Mouse (Mus musculus): ENCODE data around the gene Ptgr1. TPM values are rescaled to one million over a fixed set of nuclear protein-coding genes. Genes with fewer than 3 reads are reported as not detected.

The Ptgr1 gene
- 2.5 and 10.8 TPM in 2 replicates for total RNA-seq (2017)

GRCm38 (mm10) chr4:58986540-58987190, at the start of gene Ptgr1:
Ptgr1 (minus strand) TSS chr4:58987119.
- peak; percentile 18 to 40; a peak in 1 of 4 replicates for ATAC-seq (replicated peaks in 1 of 2; ENCODE audit: insufficient read depth in 1 of 2, low FRiP score in 2 of 2, low TSS enrichment in 1 of 2, low read depth in 1 of 2, poor library complexity in 2 of 2, severe bottlenecking in 2 of 2)

- ATAC-seq (replicated peaks in 1 of 2; ENCODE audit: insufficient read depth in 1 of 2, low FRiP score in 2 of 2, low TSS enrichment in 1 of 2, low read depth in 1 of 2, poor library complexity in 2 of 2, severe bottlenecking in 2 of 2), result no peak
These were observed 48.9 kb upstream of the Ptgr1 start for GRCm38 (mm10) chr4:59035786-59036350.

GRCm38 (mm10) chr4:59034918-59035785, 48.2 kb upstream of the Ptgr1 start, which contains the start of gene Gng10:
Gng10 (plus strand) TSS chr4:59035088.
- ATAC-seq (replicated peaks in 1 of 2; ENCODE audit: insufficient read depth in 1 of 2, low FRiP score in 2 of 2, low TSS enrichment in 1 of 2, low read depth in 1 of 2, poor library complexity in 2 of 2, severe bottlenecking in 2 of 2), result peak; percentile 23 to 66; a peak in 3 of 4 replicates

GRCm38 (mm10) chr4:59034325-59034917, 47.5 kb upstream of the Ptgr1 start:
- ATAC-seq (replicated peaks in 1 of 2; ENCODE audit: insufficient read depth in 1 of 2, low FRiP score in 2 of 2, low TSS enrichment in 1 of 2, low read depth in 1 of 2, poor library complexity in 2 of 2, severe bottlenecking in 2 of 2), result no peak

GRCm38 (mm10) chr4:59016922-59017321, 30.0 kb upstream of the Ptgr1 start:
- no peak for ATAC-seq (replicated peaks in 1 of 2; ENCODE audit: insufficient read depth in 1 of 2, low FRiP score in 2 of 2, low TSS enrichment in 1 of 2, low read depth in 1 of 2, poor library complexity in 2 of 2, severe bottlenecking in 2 of 2)

- no peak for ATAC-seq (replicated peaks in 1 of 2; ENCODE audit: insufficient read depth in 1 of 2, low FRiP score in 2 of 2, low TSS enrichment in 1 of 2, low read depth in 1 of 2, poor library complexity in 2 of 2, severe bottlenecking in 2 of 2)
These were observed 28.3 kb upstream of the Ptgr1 start for GRCm38 (mm10) chr4:59015181-59015580.

- ATAC-seq (replicated peaks in 1 of 2; ENCODE audit: insufficient read depth in 1 of 2, low FRiP score in 2 of 2, low TSS enrichment in 1 of 2, low read depth in 1 of 2, poor library complexity in 2 of 2, severe bottlenecking in 2 of 2), result no peak
These were observed 24.5 kb upstream of the Ptgr1 start for GRCm38 (mm10) chr4:59011446-59011845.

GRCm38 (mm10) chr4:59009696-59010095, 22.8 kb upstream of the Ptgr1 start:
- ATAC-seq (replicated peaks in 1 of 2; ENCODE audit: insufficient read depth in 1 of 2, low FRiP score in 2 of 2, low TSS enrichment in 1 of 2, low read depth in 1 of 2, poor library complexity in 2 of 2, severe bottlenecking in 2 of 2), result peak; percentile 30 to 35; a peak in 3 of 4 replicates

GRCm38 (mm10) chr4:59009186-59009585, 22.3 kb upstream of the Ptgr1 start:
- ATAC-seq (replicated peaks in 1 of 2; ENCODE audit: insufficient read depth in 1 of 2, low FRiP score in 2 of 2, low TSS enrichment in 1 of 2, low read depth in 1 of 2, poor library complexity in 2 of 2, severe bottlenecking in 2 of 2), result peak; percentile 80 to 87

- no peak for ATAC-seq (replicated peaks in 1 of 2; ENCODE audit: insufficient read depth in 1 of 2, low FRiP score in 2 of 2, low TSS enrichment in 1 of 2, low read depth in 1 of 2, poor library complexity in 2 of 2, severe bottlenecking in 2 of 2)
These were observed 21.1 kb upstream of the Ptgr1 start for GRCm38 (mm10) chr4:59007974-59008373.

- no peak for ATAC-seq (replicated peaks in 1 of 2; ENCODE audit: insufficient read depth in 1 of 2, low FRiP score in 2 of 2, low TSS enrichment in 1 of 2, low read depth in 1 of 2, poor library complexity in 2 of 2, severe bottlenecking in 2 of 2)
These were observed 20.1 kb upstream of the Ptgr1 start for GRCm38 (mm10) chr4:59007016-59007415.

- ATAC-seq (replicated peaks in 1 of 2; ENCODE audit: insufficient read depth in 1 of 2, low FRiP score in 2 of 2, low TSS enrichment in 1 of 2, low read depth in 1 of 2, poor library complexity in 2 of 2, severe bottlenecking in 2 of 2), result no peak
These were observed 19.3 kb upstream of the Ptgr1 start for GRCm38 (mm10) chr4:59006211-59006610.

- ATAC-seq (replicated peaks in 1 of 2; ENCODE audit: insufficient read depth in 1 of 2, low FRiP score in 2 of 2, low TSS enrichment in 1 of 2, low read depth in 1 of 2, poor library complexity in 2 of 2, severe bottlenecking in 2 of 2), result no peak
These were observed 16.9 kb upstream of the Ptgr1 start for GRCm38 (mm10) chr4:59003806-59004200.

- ATAC-seq (replicated peaks in 1 of 2; ENCODE audit: insufficient read depth in 1 of 2, low FRiP score in 2 of 2, low TSS enrichment in 1 of 2, low read depth in 1 of 2, poor library complexity in 2 of 2, severe bottlenecking in 2 of 2), result peak; percentile 77 to 96
These were observed 16.3 kb upstream of the Ptgr1 start, which contains the start of gene Gm20503 for GRCm38 (mm10) chr4:59002948-59003805. Gm20503 (plus strand) TSS chr4:59003210.

- no peak for ATAC-seq (replicated peaks in 1 of 2; ENCODE audit: insufficient read depth in 1 of 2, low FRiP score in 2 of 2, low TSS enrichment in 1 of 2, low read depth in 1 of 2, poor library complexity in 2 of 2, severe bottlenecking in 2 of 2)
These were observed 13.7 kb upstream of the Ptgr1 start for GRCm38 (mm10) chr4:59000614-59001013.

- peak; percentile 46 to 60; a peak in 1 of 4 replicates for ATAC-seq (replicated peaks in 1 of 2; ENCODE audit: insufficient read depth in 1 of 2, low FRiP score in 2 of 2, low TSS enrichment in 1 of 2, low read depth in 1 of 2, poor library complexity in 2 of 2, severe bottlenecking in 2 of 2)
These were observed 12.8 kb upstream of the Ptgr1 start for GRCm38 (mm10) chr4:58999686-59000085.

GRCm38 (mm10) chr4:58998688-58999087, 11.8 kb upstream of the Ptgr1 start:
- no peak for ATAC-seq (replicated peaks in 1 of 2; ENCODE audit: insufficient read depth in 1 of 2, low FRiP score in 2 of 2, low TSS enrichment in 1 of 2, low read depth in 1 of 2, poor library complexity in 2 of 2, severe bottlenecking in 2 of 2)

All from hematopoietic stem cell, adult 5-6 weeks (primary cell).